Mouse (Mus musculus) hindbrain, postnatal 0 days (tissue): ENCODE data around the gene Tmem206. TPM values are rescaled to one million over a fixed set of nuclear protein-coding genes. Genes with fewer than 3 reads are reported as not detected.

Experiments used
- ATAC-seq: fragments of 200-750 bp; cut with Nextera tagmentation; 2 replicates; pipeline ENCODE4 v1.8.0; 2017; ENCODE audit warnings: mild to moderate bottlenecking, moderate TSS enrichment, moderate library complexity
- DNase-seq: peaks from one replicate; pipeline ENCODE4 v3.0.0-alpha.2; 2015; ENCODE audit warnings: low spot score
- H3K27ac ChIP-seq: fragments of 300-500 bp; sonication (generic); 2 replicates; pipeline ENCODE4 v1.5.1; 2014; ENCODE audit warnings: mild to moderate bottlenecking
- H3K27me3 ChIP-seq: fragments of 300-500 bp; sonication (generic); 2 replicates; pipeline ENCODE4 v1.6.1; 2014; ENCODE audit warnings: low read length, mixed read lengths; ENCODE audit not compliant: insufficient read depth
- H3K36me3 ChIP-seq: fragments of 300-500 bp; sonication (generic); 2 replicates; pipeline ENCODE4 v1.6.1; 2014; ENCODE audit warnings: low read length, mixed read lengths; ENCODE audit not compliant: insufficient read depth
- H3K4me1 ChIP-seq: fragments of 300-500 bp; sonication (generic); 2 replicates; pipeline ENCODE4 v1.6.1; 2014; ENCODE audit warnings: antibody characterized with exemption, low read length, mixed read lengths; ENCODE audit not compliant: insufficient read depth
- H3K4me2 ChIP-seq: fragments of 300-500 bp; sonication (generic); 2 replicates; pipeline ENCODE4 v1.6.1; 2014; ENCODE audit warnings: low read depth, mild to moderate bottlenecking, low read length, moderate library complexity, mixed read lengths
- H3K4me3 ChIP-seq: fragments of 300-500 bp; sonication (generic); 2 replicates; pipeline ENCODE4 v1.5.1; 2014; ENCODE audit warnings: low read length
- H3K9ac ChIP-seq: fragments of 300-500 bp; sonication (generic); replicated peaks from 2 replicates; pipeline ENCODE4 v1.6.1; 2014; ENCODE audit warnings: mild to moderate bottlenecking, low read length, moderate library complexity, mixed read lengths
- H3K9me3 ChIP-seq: fragments of 300-500 bp; sonication (generic); 2 replicates; pipeline ENCODE4 v1.6.1; 2016; ENCODE audit warnings: low read length, mixed read lengths
- CTCF ChIP-seq: IDR thresholded peaks from 2 replicates; pipeline ENCODE4 v1.5.1; 2016; ENCODE audit warnings: antibody characterized with exemption, control low read depth, low read depth
- WGBS: fragments of 180-500 bp; shearing (Covaris S2); extraction: QIAGEN DNeasy Blood & Tissue Kit; methylation state at CpG from one replicate; pipeline ENCODE4 v1.1.7; 2014; 5-methylcytosine and 5-hydroxymethylcytosine counted together
- polyA plus RNA-seq: library from polyadenylated mRNA; unstranded; fragments of >200 nt; fragmentation: Nextera tagmentation; extraction: Ambion mirVana; gene quantifications from 2 replicates; pipeline ENCODE4 v1.2.1, GENCODE M21; 2015
- total RNA-seq: library from RNA; depleted of rRNA; stranded (reverse); fragments of >200 nt; gene quantifications from 2 replicates; pipeline ENCODE4 v1.2.3, GENCODE M21; 2014

Tmem206 gene
- total and polyA plus RNA-seq, 2 experiments from 2014 or later, result 22.5 to 23.2 TPM

- 73% methylated on average over 13 of the region's 13 CpGs for WGBS
- H3K4me1 ChIP-seq, result no peaks in the 10 kb centered on the region
- H3K27me3 ChIP-seq, result no peaks in the 10 kb centered on the region
- H3K4me2 ChIP-seq, result no peak overlapping the region
- 0 out of 2 replicates have a peak, but pooled peaks cover 3% of the 10 kb centered on the region for H3K9me3 ChIP-seq
- H3K27ac ChIP-seq, result no peak overlapping the region
- no peak overlapping the region for H3K9ac ChIP-seq
- ATAC-seq (no peak), DNase-seq (no peak)
- H3K4me3 ChIP-seq, result no peak overlapping the region
- TF ChIP-seq CTCF, result no peak
- H3K36me3 ChIP-seq, result no peaks in the 10 kb centered on the region
Measured at GRCm38 (mm10) chr1:191283110-191284040, 42.3 kb upstream of the Tmem206 start.

DNA sequence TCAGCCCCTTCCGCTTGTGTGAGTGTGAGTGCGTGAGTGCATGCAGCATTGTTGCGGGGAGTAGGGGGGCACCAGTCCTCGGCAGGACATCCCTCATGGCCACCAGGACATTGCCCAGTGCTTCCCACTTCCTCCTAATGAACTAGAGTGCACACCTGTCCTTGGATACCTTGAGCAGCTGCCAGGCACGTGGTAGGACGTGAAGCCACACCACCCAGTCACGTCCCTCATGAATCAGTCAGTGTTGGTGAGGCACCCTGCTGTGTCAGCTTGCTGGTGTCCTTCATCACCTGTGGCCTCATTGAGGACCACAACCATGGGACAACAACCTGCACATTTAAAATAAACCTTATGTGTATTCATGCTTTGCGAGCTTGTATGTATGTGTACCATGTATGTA is 41.2 kb upstream of the Tmem206 start:
- Histone ChIP-seq H3K27me3 (no peaks in the 10 kb centered on the region), H3K9me3 (0 out of 2 replicates have a peak, but pooled peaks cover 3% of the 10 kb centered on the region), H3K4me3 (no peak overlapping the region), H3K4me1 (no peaks in the 10 kb centered on the region), H3K4me2 (no peak overlapping the region), H3K27ac (no peak overlapping the region), H3K36me3 (no peaks in the 10 kb centered on the region), H3K9ac (no peak overlapping the region)
- DNase-seq (no peak), ATAC-seq (no peak)
- 84% methylated on average over 8 of the region's 8 CpGs for WGBS
- TF ChIP-seq CTCF, result no peak

- no peak overlapping the region for H3K27ac ChIP-seq
- H3K4me1 ChIP-seq, result 0 out of 2 replicates have a peak, but pooled peaks cover 2% of the 10 kb centered on the region
- no peak for ATAC-seq
- H3K9me3 ChIP-seq, result 0 out of 2 replicates have a peak, but pooled peaks cover 3% of the 10 kb centered on the region
- H3K9ac ChIP-seq, result no peak overlapping the region
- peak; percentile 68 for TF ChIP-seq CTCF
- 41% methylated on average over 8 of the region's 8 CpGs for WGBS
- H3K4me2 ChIP-seq, result no peak overlapping the region
- no peaks in the 10 kb centered on the region for H3K27me3 ChIP-seq
- H3K4me3 ChIP-seq, result no peak overlapping the region
- no peak for DNase-seq
- no peaks in the 10 kb centered on the region for H3K36me3 ChIP-seq
Measured at GRCm38 (mm10) chr1:191288762-191289161, 37.0 kb upstream of the Tmem206 start.

GRCm38 (mm10) chr1:191292348-191292747 is 33.4 kb upstream of the Tmem206 start:
- no peak for TF ChIP-seq CTCF
- WGBS, result 41% methylated on average over 5 of the region's 5 CpGs
- DNase-seq, result peak; percentile 77
- ATAC-seq, result peak; percentile 90
- no peaks in the 10 kb centered on the region for H3K36me3 ChIP-seq
- no peak overlapping the region for H3K4me3 ChIP-seq
- H3K4me1 ChIP-seq, result 0 out of 2 replicates have a peak, but pooled peaks cover 2% of the 10 kb centered on the region
- H3K27ac ChIP-seq, result no peak overlapping the region
- H3K27me3 ChIP-seq, result no peaks in the 10 kb centered on the region
- no peaks in the 10 kb centered on the region for H3K9me3 ChIP-seq
- H3K4me2 ChIP-seq, result no peak overlapping the region
- no peak overlapping the region for H3K9ac ChIP-seq

DNA sequence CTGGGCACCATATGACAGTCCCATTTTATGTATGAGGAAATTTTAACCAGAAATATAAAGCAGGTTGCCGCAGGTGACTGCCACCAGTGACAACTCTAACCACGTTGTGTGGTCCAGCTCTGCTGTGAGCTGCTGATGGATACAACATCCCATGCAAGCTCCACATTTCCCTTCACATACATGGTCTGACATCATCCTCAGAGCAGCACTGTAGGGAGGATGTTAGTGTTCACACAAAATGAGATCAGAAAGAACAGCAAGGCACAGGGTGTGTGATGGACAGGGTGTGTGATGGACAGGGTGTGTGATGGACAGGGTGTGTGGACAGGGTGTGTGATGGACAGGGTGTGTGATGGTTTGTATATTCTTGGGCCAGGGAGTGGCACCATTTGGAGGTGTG is 32.7 kb upstream of the Tmem206 start:
- no peak overlapping the region for H3K4me3 ChIP-seq
- H3K4me1 ChIP-seq, result 0 out of 2 replicates have a peak, but pooled peaks cover 2% of the 10 kb centered on the region
- no peak for TF ChIP-seq CTCF
- no peak overlapping the region for H3K9ac ChIP-seq
- H3K9me3 ChIP-seq, result no peaks in the 10 kb centered on the region
- no peaks in the 10 kb centered on the region for H3K27me3 ChIP-seq
- no peaks in the 10 kb centered on the region for H3K36me3 ChIP-seq
- 84% methylated on average over 2 of the region's 2 CpGs for WGBS
- DNase-seq (no peak), ATAC-seq (no peak)
- no peak overlapping the region for H3K4me2 ChIP-seq
- no peak overlapping the region for H3K27ac ChIP-seq

GRCm38 (mm10) chr1:191293996-191294795 is 31.5 kb upstream of the Tmem206 start:
- no peaks in the 10 kb centered on the region for H3K27me3 ChIP-seq
- no peak for DNase-seq
- H3K27ac ChIP-seq, result no peak overlapping the region
- H3K4me3 ChIP-seq, result no peak overlapping the region
- no peak overlapping the region for H3K4me2 ChIP-seq
- 73% methylated on average over 9 of the region's 9 CpGs for WGBS
- H3K36me3 ChIP-seq, result no peaks in the 10 kb centered on the region
- H3K9me3 ChIP-seq, result no peaks in the 10 kb centered on the region
- no peak overlapping the region for H3K9ac ChIP-seq
- no peak for ATAC-seq
- no peak for TF ChIP-seq CTCF
- H3K4me1 ChIP-seq, result 0 out of 2 replicates have a peak, but pooled peaks cover 2% of the 10 kb centered on the region
